Mouse (Mus musculus): ENCODE measurements around the gene Fam227b.

Fam227b gene

DNA sequence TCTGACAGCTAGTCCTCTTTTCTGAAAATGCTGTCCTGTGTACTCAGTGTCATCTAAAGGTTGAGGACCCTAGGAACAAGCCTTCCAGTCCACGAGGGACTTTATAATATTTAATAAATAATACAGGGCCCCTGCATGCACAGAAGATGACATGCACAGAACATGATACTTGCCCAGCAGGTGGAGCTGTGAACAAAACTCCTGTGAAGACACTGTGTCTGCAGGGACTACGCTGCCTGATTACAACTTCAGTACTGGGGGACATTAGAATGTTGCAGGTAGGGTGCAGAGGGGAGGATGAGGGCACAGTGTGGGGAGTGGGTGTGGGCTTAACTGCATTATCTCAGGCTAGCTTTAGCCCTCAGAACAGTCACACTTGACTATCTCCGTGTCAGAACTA is 145.7 kb downstream of the Fam227b start:
- DNase-seq (ENCODE audit: low spot score in 2 of 2) = no peak

DNA sequence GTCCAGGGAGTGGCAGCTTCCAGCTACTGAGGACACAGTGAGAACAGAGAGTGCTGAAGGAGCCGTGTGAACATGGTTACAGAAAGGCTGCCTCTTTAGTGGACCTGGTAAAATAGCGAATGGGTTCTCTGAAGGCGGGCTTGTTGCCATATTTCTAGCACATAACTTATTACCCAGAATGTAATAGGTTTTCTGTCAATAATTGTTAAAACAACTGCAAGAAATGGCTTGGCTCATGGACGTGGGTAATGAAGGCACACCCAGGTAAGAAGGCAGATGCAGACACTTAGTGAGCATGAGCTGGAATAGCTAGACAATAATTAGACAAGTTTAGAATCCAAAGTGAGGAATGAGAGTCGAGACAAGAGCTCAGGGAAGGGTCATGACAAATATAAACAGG is 149.5 kb downstream of the Fam227b start:
- DNase-seq (ENCODE audit: low spot score in 2 of 2) = no peak

DNA sequence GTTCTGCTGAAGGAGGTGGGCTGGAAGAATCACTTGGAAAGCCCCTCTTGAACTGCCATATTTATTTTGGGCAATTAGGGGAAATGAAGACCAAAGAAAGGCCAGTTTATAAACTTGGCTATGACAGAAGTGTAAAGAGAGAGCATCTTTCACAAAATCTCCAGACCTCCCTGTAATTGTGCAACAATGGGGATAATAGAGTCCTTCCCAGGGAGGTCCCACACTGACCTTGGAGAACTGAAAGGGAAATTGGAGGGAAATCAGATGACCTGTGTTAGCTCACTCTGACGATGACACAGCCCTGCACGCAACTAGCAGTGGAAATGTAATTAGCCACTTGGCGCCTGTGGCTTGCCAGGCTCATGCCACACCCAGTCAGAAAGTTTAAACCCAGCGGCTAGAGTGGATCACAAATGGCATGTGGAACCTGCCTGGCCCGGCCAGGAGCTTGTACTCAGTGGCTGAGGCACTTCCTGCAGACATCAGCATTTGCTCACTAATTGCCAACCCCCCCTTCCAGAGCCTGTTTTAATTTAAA is 175.9 kb downstream of the Fam227b start:
- no peak for DNase-seq (ENCODE audit: low spot score in 2 of 2)

DNA sequence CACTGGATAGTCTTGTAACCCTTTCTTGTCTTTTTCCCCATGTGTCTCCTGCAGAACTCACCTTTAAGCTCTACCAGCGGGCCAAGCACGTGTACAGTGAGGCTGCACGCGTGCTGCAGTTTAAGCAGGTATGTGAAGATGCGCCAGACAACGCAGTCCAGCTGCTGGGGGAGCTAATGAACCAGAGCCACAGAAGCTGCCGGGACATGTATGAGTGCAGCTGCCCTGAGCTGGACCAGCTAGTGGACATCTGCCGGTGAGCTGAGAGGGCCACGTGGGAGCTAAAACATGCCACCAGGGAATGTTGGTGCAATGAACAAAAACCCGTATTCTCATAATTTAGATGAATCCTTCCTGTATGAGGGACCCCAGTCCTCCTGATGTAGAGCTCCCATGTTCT is 176.6 kb downstream of the Fam227b start:
- DNase-seq (ENCODE audit: low spot score in 2 of 2) = no peak

DNA sequence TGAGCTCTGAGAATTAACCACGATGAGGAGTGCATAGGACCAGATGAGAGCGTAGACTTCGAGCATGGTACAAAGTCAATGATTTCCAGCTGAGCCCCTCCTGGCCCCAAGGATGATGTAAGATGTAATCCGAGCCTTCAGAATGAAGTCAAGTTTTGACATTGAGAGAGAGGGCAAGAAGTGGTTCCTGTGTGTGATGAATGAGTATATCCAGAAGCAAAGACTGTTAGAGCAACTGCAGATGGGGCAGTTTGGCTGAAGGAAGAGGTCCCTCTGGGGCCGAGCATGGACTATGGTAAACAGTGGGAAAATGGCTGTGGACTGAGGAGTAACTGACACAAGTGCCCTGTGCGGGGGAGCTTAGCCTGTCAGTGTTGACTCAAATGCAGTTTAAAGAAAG is 178.6 kb downstream of the Fam227b start:
- DNase-seq (ENCODE audit: low spot score in 2 of 2) = no peak

DNA sequence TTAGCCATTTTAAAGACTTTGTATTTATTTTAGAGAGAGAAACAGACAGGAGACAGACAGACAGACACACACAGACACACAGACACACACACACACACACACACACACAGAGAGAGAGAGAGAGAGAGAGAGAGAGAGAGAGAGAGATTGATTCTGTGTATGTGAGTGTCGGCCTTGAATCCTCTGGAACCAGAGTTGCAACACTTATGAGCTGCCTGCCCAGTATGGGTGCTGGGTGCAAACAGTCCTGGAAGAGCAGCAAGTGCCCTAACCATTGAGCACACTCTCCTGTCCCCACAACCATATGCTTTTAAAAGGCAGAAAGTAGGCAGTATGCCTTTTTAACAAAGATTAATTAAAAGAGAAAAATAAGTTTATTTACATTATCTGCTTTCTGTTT is 183.0 kb downstream of the Fam227b start:
- no peak for DNase-seq (ENCODE audit: low spot score in 2 of 2)

DNA sequence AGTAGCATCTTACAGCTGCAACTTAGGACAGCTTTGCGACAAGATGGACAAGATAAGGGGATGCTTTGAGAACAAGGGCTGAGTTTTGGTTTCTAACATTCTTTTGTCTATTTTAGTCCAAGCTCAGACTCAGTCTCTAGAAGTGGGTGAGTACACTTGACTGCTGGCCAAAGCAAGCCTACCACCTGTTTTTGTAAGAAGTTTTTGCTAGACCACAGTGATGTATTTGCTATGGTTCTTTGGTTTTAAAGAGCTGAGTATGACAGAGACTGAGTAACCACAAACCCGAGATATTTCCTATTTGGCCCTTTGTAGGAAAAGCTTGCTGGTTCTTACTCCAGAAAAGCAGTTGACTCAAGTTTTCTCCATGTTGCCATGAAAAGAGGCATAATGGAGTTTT is 203.6 kb downstream of the Fam227b start:
- no peak for DNase-seq (ENCODE audit: low spot score in 2 of 2)

DNA sequence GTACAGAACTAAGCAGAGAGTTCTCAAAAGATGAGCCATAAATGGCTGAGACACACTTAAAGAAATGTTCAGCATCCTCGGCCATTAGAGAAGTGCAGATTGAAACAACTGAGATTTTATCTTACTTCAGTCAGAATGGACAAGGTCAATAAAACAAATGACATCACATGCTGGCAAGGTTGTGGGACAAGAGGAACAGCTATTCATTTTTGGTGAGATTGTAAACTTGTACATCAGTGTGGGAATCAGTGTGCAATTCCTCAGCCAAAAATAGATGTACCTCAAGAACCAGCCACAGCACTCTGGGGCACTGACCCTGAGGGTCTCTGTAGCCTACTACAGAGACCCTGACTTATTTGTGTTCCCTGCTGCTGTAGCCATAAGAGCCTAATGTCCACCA is 208.5 kb downstream of the Fam227b start:
- no peak for DNase-seq (ENCODE audit: low spot score in 2 of 2)

DNA sequence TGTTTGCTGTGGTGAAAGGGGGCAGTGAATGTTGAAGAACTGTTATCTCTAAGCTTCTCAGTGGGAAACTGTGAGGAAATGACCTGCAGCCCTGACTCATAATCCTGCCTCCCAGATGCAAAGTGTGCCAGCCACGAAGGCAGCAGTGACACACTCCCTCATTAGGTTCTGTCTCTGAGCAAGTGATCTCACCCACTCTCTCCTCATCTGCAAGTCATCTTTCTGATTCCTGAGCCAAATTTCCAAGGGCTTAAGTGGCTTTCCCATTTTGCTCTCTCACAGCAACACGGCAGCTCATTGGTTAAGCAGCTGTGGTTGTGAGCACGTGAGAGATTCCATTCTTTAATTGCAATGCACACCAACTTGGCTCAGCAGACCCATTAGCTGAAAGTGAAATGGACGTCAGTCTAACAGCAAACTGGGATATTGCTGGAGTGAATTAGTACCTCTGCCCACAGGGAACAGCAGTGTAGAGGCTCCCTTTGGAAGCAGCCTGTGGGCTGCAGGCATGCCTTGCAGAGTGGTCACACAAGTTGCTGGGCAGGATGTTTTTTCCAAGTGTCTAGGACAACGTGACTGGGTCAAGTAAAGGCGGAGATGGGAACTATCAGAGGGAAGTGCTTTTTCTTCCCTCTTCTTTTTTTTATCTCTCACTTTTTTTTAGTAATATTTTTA is 210.6 kb downstream of the Fam227b start:
- DNase-seq (ENCODE audit: low spot score in 2 of 2) = no peak

DNA sequence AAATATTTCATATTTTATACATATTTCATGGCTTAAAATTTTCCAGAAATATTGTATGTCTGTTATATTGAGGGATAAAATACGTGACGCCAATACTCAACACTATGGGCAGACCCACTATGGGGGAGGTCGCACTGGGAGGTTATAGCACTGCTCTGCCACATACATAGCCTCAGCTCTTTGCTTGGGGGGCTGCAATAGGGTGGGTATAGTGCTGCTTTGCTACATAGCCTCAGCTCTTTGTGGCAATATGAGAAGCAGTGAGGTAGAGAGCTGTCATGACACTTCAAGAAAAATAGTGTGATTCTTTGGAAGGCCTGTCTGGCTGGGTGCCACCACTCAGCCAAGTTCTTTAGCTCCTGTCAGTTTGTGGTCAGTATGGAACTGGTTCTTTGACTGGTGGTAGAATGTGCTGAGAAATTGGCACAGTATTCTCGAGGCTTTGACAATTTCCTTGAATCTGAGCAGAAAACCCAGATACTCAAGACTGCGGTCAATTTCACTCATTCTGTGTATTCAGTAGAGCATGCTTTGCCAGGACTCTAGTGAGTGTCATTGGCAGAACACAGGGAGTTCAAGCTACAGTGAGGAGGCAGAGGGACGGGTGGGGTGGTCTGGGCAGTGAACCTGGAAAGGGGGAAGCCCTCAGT is 212.7 kb downstream of the Fam227b start:
- no peak for DNase-seq (ENCODE audit: low spot score in 2 of 2)

DNA sequence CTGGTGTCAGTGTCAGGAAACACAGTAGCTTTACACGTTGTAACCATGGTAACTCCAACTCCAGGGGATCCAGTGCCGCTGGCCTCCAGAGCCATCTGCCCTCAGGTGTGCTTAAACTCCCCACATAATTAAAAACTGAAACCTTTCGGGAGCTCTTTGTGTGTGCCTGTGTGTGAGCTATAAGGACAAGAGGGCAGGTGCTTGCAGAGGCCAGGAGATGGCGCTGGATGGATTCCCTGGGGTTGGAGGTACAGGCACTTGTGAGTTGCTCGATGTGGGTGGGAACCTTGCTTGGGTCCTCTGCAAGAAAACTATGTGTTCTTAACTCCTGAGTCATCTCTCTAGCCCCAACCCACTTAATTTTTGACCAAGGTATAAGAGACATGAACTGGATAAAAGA is 215.4 kb downstream of the Fam227b start:
- DNase-seq (ENCODE audit: low spot score in 2 of 2) = no peak

DNA sequence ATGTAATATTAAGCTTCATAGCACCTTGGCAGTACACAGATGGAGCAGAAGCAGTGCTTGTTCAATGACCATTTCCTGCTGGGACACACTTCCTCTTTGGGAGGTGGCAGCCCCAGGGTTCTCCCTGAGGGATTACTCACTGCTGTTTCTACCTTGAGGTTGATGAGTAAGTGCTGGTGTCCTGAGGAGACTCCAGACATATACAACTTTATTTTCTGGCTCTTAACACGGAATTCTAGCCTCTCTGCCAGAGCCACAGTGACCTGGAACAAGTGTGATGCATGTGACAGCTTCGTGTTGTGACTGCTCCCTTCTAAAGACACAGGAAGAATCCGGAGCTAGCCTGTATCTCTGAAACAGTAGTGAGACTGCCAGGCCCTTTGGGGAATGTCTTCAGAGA is 217.8 kb downstream of the Fam227b start:
- DNase-seq (ENCODE audit: low spot score in 2 of 2) = no peak

Data from urinary bladder, postnatal 4 days (tissue).